Mouse (Mus musculus): Measurements from ENCODE around the gene Sh2d6. TPM values are rescaled to one million over a fixed set of nuclear protein-coding genes. Genes with fewer than 3 reads are reported as not detected.

Sh2d6 gene
- polyA plus RNA-seq, 1 experiment = not detected

DNA sequence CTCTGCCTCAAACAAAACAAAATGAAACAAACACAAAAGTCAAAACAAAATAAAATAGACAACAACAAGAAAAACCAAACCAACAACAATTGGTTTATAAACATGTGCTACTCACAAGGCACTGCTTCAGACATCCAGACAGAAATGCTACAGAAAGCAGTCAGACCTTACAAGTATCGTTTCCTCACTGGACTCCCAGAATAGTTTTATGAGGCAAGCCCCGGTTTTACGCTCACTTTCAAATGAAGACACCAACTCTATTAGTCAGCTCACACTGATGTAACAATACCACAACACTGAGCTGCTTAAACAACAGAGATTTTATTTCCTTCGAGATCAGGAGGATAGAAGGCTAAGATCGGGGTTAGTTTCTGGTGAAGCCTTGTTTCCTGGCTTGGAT, 781 bp upstream of the Sh2d6 start:
- peaks cover 7% of the 10 kb centered on the region for H3K4me1 ChIP-seq (ENCODE audit: control insufficient read depth, insufficient read depth, insufficient read length, low read length)
- H3K27ac ChIP-seq (replicated peaks; ENCODE audit: low read depth, low read length) = no peak overlapping the region
- H3K4me3 ChIP-seq (ENCODE audit: insufficient read depth, low read depth, low read length) = no peak overlapping the region

DNA sequence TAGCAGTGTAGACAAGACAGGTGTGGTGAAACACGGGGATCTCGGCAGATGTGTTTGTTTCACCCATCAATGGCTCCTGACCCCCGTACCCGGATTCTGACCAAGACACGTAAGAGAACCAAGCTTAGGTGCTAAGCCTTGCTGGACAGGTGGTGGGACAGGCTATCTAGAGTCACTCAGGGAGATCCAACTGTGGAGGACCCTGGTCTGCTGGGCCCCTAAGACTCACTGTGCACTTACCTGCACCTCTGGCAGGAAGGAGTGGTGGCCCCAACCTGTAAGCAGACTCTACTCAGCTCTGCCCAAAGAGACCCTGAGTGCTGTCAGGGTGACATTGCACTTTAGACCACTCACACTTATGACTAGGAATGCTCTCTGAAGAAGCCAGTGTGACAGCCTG, 603 bp downstream of the Sh2d6 start:
- peaks cover 7% of the 10 kb centered on the region for H3K4me1 ChIP-seq (ENCODE audit: control insufficient read depth, insufficient read depth, insufficient read length, low read length)
- H3K4me3 ChIP-seq (ENCODE audit: insufficient read depth, low read depth, low read length) = no peak overlapping the region
- H3K27ac ChIP-seq (replicated peaks; ENCODE audit: low read depth, low read length) = no peak overlapping the region

DNA sequence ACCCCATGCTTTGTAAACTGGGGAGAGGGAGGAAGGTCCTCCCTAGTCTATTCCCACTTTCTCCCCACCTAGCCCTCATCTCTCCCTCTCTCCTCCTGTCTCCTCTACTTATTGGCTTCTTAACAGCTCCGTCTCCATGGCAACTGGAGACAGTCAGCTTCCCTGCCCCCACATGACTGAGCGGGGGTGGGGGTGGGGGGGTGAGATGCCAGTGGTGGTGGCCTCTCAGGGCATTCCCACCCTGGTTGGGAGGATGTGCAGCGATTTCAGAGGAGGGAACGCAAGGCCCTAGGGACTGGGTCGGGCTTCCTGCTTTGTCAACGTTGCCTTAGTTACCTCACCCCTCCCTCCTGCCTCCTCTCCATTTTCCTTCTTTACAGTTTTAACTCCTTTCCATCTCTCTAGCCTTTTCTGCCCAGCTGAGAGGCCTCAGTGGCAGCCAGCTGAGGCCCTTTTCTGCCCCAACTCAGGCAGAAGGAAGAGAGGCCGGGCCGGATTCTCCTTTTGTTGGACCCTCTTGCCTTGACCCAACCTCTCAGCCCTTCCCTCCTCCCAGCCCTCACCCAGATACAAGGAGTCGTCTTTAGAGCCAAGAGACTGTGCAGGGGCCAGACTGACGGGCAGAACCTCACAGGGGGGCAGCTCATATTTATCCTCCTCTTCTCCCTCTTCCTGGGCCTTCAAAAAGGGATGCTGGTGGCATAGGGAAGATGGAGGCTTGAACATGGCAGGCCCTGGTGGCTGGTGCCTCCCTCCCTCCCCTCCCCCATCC, 1.4 kb downstream of the Sh2d6 start:
- Histone ChIP-seq H3K4me3 (ENCODE audit: insufficient read depth, low read depth, low read length) (no peak overlapping the region), H3K27ac (replicated peaks; ENCODE audit: low read depth, low read length) (peak overlapping the region; percentile 44), H3K4me1 (ENCODE audit: control insufficient read depth, insufficient read depth, insufficient read length, low read length) (peaks cover 7% of the 10 kb centered on the region)

DNA sequence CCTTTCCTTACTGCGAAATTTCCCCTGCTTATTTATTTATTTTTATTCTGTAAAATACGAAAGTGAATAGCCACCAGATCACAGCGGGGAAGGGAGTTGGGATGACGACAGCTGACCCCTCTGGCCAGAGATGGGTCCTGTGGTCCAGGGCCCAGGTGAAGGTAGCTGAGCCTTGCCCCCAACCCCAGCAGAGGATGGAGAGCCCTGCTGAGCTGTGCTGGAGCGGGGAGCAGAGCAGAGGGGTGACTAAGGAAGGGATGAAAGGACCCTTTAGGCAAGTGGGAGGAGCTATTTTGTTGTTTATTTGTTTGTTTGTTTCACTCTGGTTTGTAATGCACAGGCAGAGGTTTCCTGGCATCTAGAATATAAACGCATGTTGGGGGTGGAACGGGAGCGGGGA, 2.2 kb downstream of the Sh2d6 start:
- Histone ChIP-seq H3K4me3 (ENCODE audit: insufficient read depth, low read depth, low read length) (no peak overlapping the region), H3K27ac (replicated peaks; ENCODE audit: low read depth, low read length) (no peak overlapping the region), H3K4me1 (ENCODE audit: control insufficient read depth, insufficient read depth, insufficient read length, low read length) (peaks cover 7% of the 10 kb centered on the region)

DNA sequence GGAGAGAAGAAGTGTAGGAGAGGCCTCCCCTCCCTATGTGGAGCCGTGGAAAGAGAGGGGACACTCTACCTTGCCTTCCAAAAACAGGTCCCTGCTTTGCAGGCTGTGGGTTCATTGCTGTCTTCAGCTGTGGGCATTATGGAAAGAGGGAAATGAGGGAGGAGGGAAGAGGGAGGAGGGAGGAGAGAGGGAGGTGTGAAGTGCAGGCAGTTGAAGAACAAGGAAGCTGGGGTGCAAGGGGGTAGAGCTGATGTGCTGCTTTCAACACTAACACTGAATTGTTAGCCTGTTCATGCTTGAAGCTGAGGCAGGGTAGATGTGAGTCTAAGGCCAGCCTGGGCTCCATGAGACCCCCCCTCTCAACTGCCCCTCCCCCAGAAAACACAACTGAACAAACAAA, 2.7 kb downstream of the Sh2d6 start:
- Histone ChIP-seq H3K4me3 (ENCODE audit: insufficient read depth, low read depth, low read length) (no peak overlapping the region), H3K27ac (replicated peaks; ENCODE audit: low read depth, low read length) (no peak overlapping the region), H3K4me1 (ENCODE audit: control insufficient read depth, insufficient read depth, insufficient read length, low read length) (peaks cover 9% of the 10 kb centered on the region)

DNA sequence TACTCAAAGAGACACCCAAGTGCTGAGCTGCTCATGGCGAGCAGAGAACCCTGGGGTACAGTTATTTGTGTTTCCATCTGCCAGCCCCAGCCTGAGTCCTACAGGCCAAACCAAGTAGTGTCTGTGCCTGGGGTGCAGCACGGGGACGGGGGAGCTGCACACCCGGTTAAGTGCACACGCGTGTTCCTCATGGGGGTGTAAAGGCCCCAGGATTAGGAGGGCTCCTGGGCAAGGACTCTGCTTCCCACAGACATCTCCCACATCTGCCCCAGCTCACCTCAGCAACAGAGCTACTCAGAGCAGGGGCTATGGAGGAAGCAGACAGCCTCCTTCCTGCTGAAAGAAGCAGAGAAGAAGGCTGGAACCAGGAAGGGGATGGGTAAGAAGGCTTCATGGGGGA, 5.9 kb downstream of the Sh2d6 start:
- no peak overlapping the region for H3K4me3 ChIP-seq (ENCODE audit: insufficient read depth, low read depth, low read length)
- peaks cover 32% of the 10 kb centered on the region for H3K4me1 ChIP-seq (ENCODE audit: control insufficient read depth, insufficient read depth, insufficient read length, low read length)
- H3K27ac ChIP-seq (replicated peaks; ENCODE audit: low read depth, low read length) = no peak overlapping the region

DNA sequence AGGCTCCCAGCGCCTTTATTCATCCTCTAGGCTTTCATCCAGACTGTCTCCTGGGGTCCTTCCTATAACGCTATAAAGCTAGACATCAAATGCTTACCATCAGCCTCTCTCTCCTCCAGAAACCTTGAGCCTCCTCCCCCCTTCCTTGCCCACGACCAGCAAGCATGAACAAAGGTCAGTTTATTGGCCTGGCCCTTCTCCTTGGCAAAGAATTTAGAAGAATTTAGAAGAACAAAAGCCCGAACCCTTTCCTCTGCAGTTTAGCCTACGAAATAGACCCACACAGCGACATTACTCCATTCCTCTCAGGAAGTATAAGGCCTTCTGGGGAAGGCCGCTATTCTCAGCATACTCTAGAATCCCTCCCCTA, 8.5 kb downstream of the Sh2d6 start:
- Histone ChIP-seq H3K27ac (replicated peaks; ENCODE audit: low read depth, low read length) (peak overlapping the region; percentile 97), H3K4me3 (ENCODE audit: insufficient read depth, low read depth, low read length) (peak overlapping the region; percentile 60; the same call in 1 of the 2 replicates), H3K4me1 (ENCODE audit: control insufficient read depth, insufficient read depth, insufficient read length, low read length) (peaks cover 29% of the 10 kb centered on the region)

DNA sequence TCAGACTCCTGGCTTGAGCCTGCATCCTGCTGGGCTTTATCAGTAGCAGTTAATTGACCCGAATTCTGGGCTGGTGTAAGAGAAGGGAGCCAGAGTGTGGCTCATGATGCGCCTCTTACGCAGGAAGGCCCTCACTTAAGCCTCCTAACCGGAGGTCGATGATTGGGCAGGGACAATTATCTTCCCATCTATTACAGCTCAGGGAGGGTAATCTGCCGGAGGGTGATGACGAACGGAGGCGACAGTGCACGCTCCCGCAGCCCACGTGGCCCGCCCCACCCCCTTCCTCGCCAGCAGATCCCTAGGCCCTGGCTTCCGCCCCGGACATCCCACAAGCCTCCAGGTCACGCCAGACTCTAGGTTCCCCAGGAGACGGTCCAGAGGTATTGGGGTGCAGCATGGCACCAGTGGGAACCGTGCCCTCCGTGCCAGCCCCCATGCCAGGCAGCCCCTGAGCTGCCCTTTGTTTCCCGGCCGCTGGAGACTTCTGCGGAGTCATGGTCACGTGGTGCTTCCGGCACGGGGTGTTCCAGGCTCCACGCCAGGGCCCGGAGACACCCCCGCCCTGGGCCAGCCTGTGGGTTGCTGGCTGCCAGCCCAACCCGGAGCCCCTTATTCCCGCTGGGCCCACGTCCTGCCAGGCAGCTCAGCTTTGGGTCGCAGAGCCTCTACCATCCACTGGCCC, 9.0 kb downstream of the Sh2d6 start:
- H3K4me1 ChIP-seq (ENCODE audit: control insufficient read depth, insufficient read depth, insufficient read length, low read length) = peaks cover 29% of the 10 kb centered on the region
- peak overlapping the region; percentile 60 for H3K4me3 ChIP-seq (ENCODE audit: insufficient read depth, low read depth, low read length)
- H3K27ac ChIP-seq (replicated peaks; ENCODE audit: low read depth, low read length) = peak overlapping the region; percentile 97

DNA sequence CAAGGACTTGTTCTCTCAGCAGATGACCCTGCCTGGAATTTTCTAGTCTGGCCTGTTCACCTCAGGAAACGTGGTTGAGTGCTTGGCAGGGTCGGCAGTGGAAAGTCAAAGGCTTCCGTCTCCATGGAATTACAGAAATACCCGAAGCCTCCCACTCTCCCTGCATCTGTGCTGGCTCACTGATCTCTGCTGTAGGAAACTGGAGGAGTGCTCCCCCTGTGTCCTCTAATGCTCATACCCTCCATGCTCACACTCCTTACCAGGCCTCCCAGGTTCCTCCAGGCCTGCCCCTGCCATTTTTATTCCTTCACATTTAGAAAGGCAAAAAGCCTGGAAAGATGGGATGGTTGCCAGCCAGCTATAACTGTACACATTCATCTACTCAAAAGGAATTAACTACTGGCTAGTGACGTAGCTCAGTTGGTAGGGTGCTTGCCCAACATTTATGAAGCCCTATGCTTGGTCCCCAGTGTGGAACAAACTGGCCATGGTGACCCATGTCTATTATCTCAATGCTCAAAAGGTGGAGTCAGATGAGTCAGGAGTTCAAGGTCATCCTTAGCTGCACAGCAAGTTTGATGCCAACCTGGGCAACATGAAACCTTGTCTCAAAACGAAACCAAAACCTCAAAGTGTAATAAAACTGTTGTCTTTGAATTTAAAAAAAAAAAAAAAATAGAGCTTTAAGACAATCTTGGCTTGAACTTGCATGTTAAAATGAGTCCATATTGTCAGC, 10.7 kb downstream of the Sh2d6 start:
- H3K4me3 ChIP-seq (ENCODE audit: insufficient read depth, low read depth, low read length) = no peak overlapping the region
- H3K4me1 ChIP-seq (ENCODE audit: control insufficient read depth, insufficient read depth, insufficient read length, low read length) = peaks cover 32% of the 10 kb centered on the region
- H3K27ac ChIP-seq (replicated peaks; ENCODE audit: low read depth, low read length) = peak overlapping the region; percentile 65

DNA sequence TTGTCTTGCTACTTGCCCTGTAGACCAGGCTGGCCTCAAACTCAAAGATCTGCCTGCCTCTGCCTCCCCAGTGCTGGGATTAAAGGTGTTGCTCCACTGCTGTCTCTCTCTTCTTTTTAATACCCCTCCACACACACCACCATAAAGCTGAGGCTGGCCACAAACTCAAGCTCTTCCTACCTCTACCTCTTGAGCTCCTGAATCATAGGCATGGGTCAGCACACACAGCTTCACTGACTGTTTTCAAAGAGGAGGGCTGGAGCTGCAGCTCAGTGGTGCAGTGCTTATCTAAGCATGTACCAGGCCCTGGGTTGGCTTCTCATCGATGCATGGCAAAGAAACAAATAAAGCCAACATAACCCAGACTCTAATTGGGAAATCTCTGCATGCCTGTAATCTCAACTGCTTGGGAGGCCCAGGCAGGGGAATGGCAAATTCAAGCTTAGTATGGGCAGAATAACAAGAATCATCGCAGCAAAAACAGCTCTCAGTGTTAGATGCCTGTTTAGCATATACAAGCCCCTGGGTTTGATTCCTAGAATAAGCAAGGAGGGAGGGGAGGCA, 11.6 kb downstream of the Sh2d6 start:
- Histone ChIP-seq H3K27ac (replicated peaks; ENCODE audit: low read depth, low read length) (peak overlapping the region; percentile 48), H3K4me3 (ENCODE audit: insufficient read depth, low read depth, low read length) (no peak overlapping the region), H3K4me1 (ENCODE audit: control insufficient read depth, insufficient read depth, insufficient read length, low read length) (peaks cover 32% of the 10 kb centered on the region)

DNA sequence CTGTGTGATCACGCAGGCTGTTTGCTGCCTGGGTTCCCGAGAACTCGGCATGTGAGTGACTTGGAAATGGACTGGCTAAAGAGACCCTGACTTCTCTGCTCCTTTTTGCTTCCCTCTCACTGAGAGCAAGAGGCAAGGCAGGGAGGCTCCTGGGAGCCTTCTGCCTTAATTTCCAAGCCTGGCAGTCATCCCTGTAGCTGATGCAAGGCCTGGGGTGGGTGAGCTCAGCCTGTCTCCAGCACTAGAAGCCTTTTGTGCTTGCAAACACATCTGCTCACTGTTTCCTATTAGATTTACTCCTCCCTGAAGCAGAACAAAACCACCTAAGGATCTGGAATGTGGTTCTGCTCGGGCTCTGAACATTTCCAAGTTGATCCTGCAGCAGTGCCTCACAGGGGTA, 12.9 kb downstream of the Sh2d6 start:
- peak overlapping the region; percentile 59 for H3K27ac ChIP-seq (replicated peaks; ENCODE audit: low read depth, low read length)
- peaks cover 32% of the 10 kb centered on the region for H3K4me1 ChIP-seq (ENCODE audit: control insufficient read depth, insufficient read depth, insufficient read length, low read length)
- H3K4me3 ChIP-seq (ENCODE audit: insufficient read depth, low read depth, low read length) = no peak overlapping the region

DNA sequence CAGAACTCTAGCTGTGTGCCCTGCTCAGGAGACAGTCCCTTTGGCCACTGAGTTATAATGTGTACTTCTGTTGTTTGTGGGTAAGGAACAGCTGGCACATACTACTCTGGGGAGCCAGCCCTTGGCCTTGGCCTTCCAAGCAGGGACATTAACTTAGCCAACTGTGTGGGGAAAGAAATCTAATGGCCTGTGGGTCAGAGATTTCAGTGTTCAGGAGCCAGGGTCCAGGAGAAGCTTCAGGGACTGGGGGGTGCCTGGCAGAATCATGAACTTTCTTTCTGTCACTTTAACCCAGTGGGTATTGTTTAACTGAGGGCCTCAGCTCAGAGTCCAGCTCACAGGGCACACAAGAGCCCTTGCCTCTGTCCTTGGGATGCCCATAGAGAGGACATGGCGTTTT, 15.4 kb downstream of the Sh2d6 start:
- Histone ChIP-seq H3K4me3 (ENCODE audit: insufficient read depth, low read depth, low read length) (no peak overlapping the region), H3K4me1 (ENCODE audit: control insufficient read depth, insufficient read depth, insufficient read length, low read length) (peaks cover 20% of the 10 kb centered on the region; the same call in 1 of the 2 replicates), H3K27ac (replicated peaks; ENCODE audit: low read depth, low read length) (peak overlapping the region; percentile 66)

DNA sequence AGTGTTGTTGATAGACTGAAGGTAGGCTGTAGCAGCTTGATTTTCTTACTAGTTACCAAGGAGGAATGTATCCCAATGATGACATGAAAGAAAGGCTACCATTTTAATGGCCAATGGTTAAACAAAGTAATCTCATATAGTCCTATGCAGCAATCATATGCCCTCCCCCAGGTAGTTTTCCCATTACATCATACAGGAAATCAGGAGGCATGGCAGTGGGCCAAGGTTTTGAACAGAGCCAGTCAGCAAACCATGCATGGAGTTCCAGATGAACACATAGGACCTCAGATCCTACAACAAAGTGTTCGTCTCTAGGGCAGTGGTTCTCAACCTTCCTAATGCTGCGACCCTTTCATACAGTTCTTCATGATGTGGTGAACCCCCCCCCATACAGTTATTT, 17.6 kb downstream of the Sh2d6 start:
- Histone ChIP-seq H3K4me1 (ENCODE audit: control insufficient read depth, insufficient read depth, insufficient read length, low read length) (peaks cover 12% of the 10 kb centered on the region; the same call in 1 of the 2 replicates), H3K27ac (replicated peaks; ENCODE audit: low read depth, low read length) (no peak overlapping the region), H3K4me3 (ENCODE audit: insufficient read depth, low read depth, low read length) (no peak overlapping the region)

DNA sequence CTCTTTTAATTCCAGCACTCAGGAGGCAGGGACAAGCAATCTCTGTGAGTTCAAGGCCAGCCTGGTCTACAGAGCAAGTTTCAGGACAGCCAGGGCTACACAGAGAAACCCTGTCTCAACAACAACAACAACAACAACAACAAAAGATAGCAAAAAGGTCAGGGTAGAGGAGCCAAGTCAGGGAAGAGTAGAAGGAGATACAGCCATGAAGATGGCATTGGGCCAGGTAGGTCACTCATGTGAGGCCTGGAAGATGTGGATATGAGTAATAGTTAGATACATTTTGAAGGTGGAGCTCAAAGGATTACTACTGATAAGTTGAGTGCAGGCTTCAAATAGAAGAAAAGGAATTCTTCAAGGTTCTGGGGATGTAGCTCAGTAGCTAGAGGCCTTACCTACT, 18.2 kb downstream of the Sh2d6 start:
- Histone ChIP-seq H3K27ac (replicated peaks; ENCODE audit: low read depth, low read length) (no peak overlapping the region), H3K4me1 (ENCODE audit: control insufficient read depth, insufficient read depth, insufficient read length, low read length) (peaks cover 12% of the 10 kb centered on the region; the same call in 1 of the 2 replicates), H3K4me3 (ENCODE audit: insufficient read depth, low read depth, low read length) (no peak overlapping the region)

DNA sequence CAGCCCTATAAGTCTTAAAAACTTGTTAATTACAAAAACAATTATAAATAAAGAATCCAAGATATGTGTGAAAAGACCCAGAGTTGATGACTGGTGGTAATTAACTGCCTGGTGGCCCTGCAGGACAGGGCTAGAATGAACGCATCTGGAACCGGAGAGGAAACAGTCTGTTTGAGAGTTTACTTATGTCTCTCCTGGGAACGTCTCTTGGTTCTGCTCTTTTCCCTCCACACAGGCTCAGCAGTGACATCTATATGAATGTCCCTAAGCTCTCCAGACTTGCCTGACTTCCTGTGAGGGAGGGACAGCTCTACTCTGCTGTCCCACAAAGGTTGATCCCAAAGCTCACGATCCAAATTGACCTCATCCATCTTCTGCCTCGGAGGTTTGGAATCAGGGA, 22.6 kb downstream of the Sh2d6 start:
- H3K4me3 ChIP-seq (ENCODE audit: insufficient read depth, low read depth, low read length) = no peak overlapping the region

More for the DNA sequence above, 22.6 kb downstream of the Sh2d6 start:
- Histone ChIP-seq H3K4me1 (ENCODE audit: control insufficient read depth, insufficient read depth, insufficient read length, low read length) (peaks cover 6% of the 10 kb centered on the region; the same call in 1 of the 2 replicates), H3K27ac (replicated peaks; ENCODE audit: low read depth, low read length) (no peak overlapping the region)
